Mouse (Mus musculus) left cerebral cortex, postnatal 36 days (tissue): Measurements from ENCODE around the gene Rapgef5. TPM values are rescaled to one million over a fixed set of nuclear protein-coding genes. Genes with fewer than 3 reads are reported as not detected.

ENCODE experiments used
- DNase-seq, 2 experiments: peaks; one replicate each; pipeline ENCODE4 v3.0.0; 2021 to 2022; ENCODE audit warnings: low spot score in 2 of 2, mixed read lengths in 1 of 2
- intact Hi-C: fragments of 180-260 bp; cut with DNase I; formaldehyde crosslinking; loops from one replicate; pipeline ENCODE4 v1.15.1; 2025
- total RNA-seq, 2 experiments: library from RNA; stranded (reverse); gene quantifications; 2 replicates each; pipeline ENCODE4 v1.2.3; 2021

Rapgef5 gene
- total RNA-seq, 2 experiments from 2014 or later = 156 to 162 TPM

- intact Hi-C loops = no loop called here
- no peak for DNase-seq
These were observed 75.7 kb downstream of the Rapgef5 start for GRCm38 (mm10) chr12:117592019-117592418.

GRCm38 (mm10) chr12:117592583-117592982 is 76.3 kb downstream of the Rapgef5 start:
- intact Hi-C loops = no loop called here
- no peak for DNase-seq

- DNase-seq = no peak
- intact Hi-C loops = no loop called here
These were observed 78.9 kb downstream of the Rapgef5 start for GRCm38 (mm10) chr12:117595179-117595578.

GRCm38 (mm10) chr12:117598190-117598589 is 81.9 kb downstream of the Rapgef5 start:
- DNase-seq = no peak
- intact Hi-C loops = no loop called here

DNA sequence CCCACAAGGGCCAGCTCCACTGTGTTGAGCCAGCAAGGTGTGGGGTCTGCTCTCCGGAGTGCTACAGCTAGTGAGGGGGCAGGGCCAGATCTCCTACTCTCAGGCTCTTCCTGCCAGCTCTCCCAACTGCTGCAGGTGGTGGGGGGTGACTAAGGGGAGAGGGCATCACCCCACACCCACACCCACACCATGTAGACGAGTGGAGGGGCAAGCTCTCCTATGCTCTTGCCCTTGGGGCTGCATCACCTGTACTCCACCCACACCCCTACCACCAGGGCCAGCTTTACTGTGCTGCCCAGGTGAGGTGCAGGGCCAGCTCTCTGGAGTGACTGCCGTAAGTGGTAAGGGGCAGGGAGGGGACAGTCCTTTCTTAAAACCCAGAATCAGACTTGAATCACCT is 89.7 kb downstream of the Rapgef5 start:
- no peak for DNase-seq
- intact Hi-C loops = no loop called here

GRCm38 (mm10) chr12:117612715-117613114 is 96.4 kb downstream of the Rapgef5 start:
- intact Hi-C loops = no loop called here
- no peak for DNase-seq

DNA sequence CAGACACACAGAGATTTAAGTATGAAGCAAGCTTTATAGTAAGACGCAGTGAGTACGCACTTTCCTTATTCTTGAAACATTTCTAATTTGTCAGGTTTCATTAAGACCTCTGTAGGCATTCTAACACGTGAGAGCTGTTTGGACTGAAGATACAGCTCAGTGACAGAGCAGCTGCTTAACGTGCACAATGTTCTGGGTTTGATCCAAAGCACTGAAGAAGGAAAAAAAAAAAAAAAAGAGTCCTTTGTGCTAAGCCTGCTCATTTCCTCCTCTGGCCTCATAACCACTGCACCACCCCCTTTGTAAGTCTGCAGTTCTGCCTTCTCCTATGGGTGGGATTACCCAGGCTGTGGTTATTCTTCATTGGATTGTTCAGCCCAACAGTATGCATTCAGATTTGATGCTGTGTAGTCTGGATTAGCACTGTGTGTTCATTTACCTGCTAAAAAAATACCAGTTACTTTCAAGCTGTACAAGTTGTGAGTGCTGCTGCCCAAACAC is 103.3 kb downstream of the Rapgef5 start:
- DNase-seq = no peak
- intact Hi-C loops = no loop called here

- no peak for DNase-seq
- intact Hi-C loops = no loop called here
These were observed 106.7 kb downstream of the Rapgef5 start for GRCm38 (mm10) chr12:117622972-117623371.

DNA sequence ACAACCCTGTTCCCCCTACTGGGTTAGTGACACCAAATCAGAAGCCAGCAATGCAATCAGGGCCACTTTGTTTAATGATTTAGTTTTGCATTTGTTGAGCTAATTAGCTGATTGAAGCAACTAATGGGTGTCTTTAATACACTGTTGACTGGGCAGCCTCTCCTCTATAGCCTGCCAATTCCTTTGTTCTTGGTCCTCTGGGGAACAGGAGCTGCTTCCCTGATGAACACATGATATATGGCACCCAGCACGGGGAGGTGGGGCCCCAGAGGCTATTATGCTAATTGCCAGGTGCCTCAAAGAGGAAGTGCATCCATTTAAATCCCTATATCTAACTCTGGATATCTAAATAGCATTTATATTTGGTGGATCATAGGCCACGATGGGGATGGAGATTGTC is 111.0 kb downstream of the Rapgef5 start:
- intact Hi-C loops = no loop called here
- no peak for DNase-seq

GRCm38 (mm10) chr12:117628321-117629093 is 112.2 kb downstream of the Rapgef5 start:
- no peak for DNase-seq
- intact Hi-C loops = no loop called here

DNA sequence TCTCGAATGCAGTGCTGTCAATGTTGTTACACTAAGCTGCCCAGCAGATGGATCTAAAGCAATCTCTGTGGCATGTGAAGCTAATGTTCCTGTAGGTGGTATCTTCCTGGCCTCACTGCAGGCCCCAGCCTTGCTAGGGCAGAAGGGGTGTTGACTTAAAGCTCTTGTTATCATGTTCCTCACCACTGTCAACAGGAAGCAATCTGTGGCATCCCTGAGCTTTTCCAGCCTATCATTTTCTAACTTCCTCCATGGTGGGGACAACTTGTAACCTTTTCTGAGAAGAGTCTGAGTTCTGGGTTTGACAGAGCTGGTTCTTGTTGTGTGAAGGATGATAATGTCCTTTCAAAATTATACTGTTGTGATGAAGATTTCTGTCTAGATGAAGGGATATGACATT is 115.9 kb downstream of the Rapgef5 start:
- no peak for DNase-seq
- intact Hi-C loops = no loop called here

DNA sequence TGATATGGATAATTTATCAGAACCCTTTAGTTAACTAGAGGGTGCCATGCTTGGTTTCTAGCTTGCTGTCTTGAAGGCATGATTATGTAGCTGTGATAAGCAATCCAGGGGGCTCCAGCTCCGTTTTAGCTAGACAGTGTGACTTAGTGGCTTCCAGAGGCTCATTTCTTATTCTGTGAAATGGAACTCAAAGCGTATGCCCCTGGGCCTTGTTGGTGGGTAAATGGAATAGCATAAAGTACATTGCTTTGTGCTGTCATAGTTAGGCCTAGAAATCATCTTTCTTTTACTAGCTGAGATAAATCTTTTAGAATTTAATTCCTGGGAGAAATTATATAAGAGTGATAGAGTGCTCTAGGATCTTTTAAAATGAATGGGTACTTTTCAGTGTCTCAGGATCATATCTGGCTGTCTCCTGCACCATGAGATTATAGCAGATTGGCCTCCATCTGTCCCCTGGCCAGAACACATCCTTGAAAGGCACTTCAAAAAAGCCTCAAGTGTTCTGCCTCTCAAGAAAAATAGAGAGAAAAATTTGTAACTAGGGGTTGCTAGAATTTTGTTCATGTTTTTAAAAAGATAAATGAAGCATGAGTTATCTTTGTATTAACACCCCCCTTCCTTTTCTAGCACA is 120.0 kb downstream of the Rapgef5 start:
- intact Hi-C loops = no loop called here
- DNase-seq = no peak

GRCm38 (mm10) chr12:117636969-117637368 is 120.7 kb downstream of the Rapgef5 start:
- intact Hi-C loops = no loop called here
- DNase-seq = peak; percentile 42 to 50

DNA sequence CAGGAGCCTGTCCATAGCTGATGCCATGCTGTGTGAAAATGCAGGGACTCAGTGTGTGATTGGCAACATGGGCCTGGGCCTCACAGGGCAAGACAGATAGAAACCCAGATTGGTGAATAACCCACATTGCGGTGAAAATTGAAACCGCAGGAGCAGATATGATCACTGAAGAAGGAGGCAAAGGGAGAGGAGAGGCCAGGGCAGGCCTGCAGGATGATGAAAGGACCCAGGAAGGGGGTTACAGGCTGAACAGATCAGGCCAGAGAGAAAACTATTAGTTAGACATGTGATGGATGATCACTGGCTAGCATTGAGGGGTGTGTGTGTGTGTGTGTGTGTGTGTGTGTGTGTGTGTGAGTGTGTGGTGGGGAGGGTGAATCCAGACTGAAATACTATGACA is 122.6 kb downstream of the Rapgef5 start:
- intact Hi-C loops = no loop called here
- DNase-seq = no peak

- no peak for DNase-seq
- intact Hi-C loops = no loop called here
These were observed 123.3 kb downstream of the Rapgef5 start for GRCm38 (mm10) chr12:117639356-117640121.

DNA sequence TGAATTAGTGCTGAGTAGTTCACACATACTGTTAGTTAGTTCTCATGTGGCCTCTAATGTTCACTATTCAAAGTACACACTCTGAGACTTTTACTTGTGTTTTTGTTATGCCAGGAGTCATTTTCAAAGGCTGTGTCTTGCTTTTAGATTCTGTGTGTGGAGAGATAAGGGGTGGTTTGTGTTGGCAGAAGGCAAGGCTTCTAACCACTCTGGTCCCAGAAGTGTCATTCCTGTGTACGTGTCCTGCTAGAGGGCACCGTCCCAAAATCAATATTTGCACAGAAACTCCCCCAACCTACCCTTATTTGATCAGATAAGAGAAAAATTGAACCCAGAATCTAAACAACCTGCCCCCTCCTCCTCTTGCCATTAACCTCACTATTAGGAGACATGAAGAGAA is 126.2 kb downstream of the Rapgef5 start:
- DNase-seq = no peak
- intact Hi-C loops = no loop called here

DNA sequence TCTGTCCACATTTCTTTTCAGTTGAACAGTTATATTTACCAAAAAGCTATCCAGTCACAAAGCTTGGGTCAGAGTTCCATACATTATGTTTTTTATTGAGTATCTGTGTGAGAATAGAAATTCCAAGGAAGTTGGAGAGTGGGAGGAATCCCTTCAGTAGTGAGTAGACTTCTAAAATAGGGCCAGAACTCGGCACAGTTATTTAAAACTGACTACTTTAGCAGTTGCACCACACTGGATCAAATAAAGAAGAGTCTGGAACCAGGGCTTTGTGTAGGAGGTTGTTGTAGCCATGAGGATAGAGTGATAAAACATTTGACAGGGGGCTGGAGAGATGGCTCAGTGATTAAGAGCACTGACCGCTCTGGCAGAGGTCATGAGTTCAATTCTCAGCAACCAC is 129.5 kb downstream of the Rapgef5 start:
- DNase-seq = no peak
- intact Hi-C loops = no loop called here

DNA sequence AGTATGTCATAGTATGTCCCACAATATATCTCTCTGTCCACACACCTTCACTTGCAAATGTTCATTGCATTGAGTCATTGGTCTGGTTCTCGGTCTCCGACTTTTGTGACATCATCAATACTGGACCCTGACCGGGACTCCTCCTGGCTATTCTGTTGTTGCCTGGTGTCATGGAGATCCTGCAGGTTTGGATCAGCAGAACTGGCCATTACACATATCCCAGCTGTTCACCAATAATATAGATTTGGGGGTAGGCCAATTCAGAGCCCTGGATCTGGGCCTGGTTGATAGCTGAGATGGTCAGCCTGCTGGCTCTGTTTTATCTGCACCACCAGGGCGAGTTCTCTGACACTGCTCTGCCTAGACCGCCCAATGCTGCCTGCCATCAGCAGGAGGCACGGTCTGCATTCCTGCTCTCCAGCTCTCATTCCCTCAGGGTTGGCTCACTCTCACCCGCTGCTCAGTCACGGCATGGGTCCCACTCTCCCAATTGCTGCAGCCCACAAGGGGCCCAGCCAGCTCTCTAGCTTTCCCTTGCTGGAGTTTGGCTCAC is 137.7 kb downstream of the Rapgef5 start:
- DNase-seq = no peak
- intact Hi-C loops = no loop called here

DNA sequence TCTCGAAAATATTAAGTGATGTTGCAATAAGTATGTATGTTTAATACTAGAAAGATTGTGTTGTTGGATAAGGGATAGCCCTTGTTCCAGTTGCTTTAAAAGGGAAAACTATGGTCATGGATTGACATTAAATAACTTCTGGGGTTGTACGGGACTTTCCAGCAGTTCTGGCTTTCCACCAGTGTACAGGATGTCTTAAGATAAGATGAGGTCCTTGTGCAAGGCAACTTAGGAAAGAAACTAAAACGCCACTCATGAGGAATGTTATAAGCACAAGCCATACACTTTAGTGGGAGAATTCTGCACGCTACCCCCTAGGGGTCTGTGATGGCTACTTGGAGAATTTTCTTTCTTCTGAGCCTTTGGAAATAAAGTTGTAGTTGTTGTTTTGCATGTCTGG is 140.7 kb downstream of the Rapgef5 start:
- no peak for DNase-seq
- intact Hi-C loops = no loop called here

- DNase-seq = no peak
- intact Hi-C loops = no loop called here
These were observed 141.5 kb downstream of the Rapgef5 start for GRCm38 (mm10) chr12:117657766-117658165.
